Mouse (Mus musculus): Measurements from ENCODE around the gene Shox2.

Shox2 gene

GRCm38 (mm10) chr3:66959972-66960371, 21.6 kb downstream of the Shox2 start:
- DNase-seq: no peak

- DNase-seq: no peak
These were observed 26.4 kb downstream of the Shox2 start for GRCm38 (mm10) chr3:66955126-66955525.

- no peak for DNase-seq
These were observed 41.9 kb downstream of the Shox2 start for GRCm38 (mm10) chr3:66939675-66940074.

DNA sequence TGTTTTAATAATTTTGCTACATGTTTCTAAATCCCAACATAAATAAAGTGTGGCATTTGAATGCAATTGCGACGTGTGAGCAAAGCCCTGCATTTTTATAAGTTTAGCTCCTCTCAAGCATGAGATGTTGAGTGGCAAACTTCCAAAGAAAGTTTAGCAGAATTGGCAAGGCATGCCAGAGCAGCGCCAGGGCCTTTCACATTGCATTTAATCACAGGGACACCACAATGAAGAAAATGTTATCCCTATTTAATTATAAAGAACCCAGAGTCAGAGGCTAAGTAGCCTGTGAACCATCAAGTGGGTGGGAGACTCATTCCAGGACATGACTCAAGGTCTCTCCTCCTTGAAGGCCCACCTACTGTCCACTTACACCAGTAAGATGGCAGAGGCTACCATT, 59.1 kb downstream of the Shox2 start:
- DNase-seq: no peak

Measured in lung, postnatal 10 days (tissue).